Mouse (Mus musculus): ENCODE results near the gene Nme4. TPM values are rescaled to one million over a fixed set of nuclear protein-coding genes. Genes with fewer than 3 reads are reported as not detected.
"Not testable (repeated sequence)": the region's sequence is repeated elsewhere in the genome, so short reads cannot be mapped to it uniquely, and the experiment has no call there.

Nme4 gene
- polyA plus RNA-seq, 1 experiment from 2014 or later = 96.4 TPM

- ATAC-seq (ENCODE audit: insufficient read depth) (no peak), DNase-seq (no peak)
- TF ChIP-seq CTCF (IDR thresholded peaks at IDR 0.05; ENCODE audit: low read depth) = no peak
- peaks cover 9% of the 10 kb centered on the region; the same call in 1 of the 2 replicates for H3K27me3 ChIP-seq (ENCODE audit: insufficient read depth, low read length)
- no peak overlapping the region for H3K9ac ChIP-seq
- peaks cover 19% of the 10 kb centered on the region; the same call in 1 of the 2 replicates for H3K36me3 ChIP-seq (ENCODE audit: insufficient read depth)
- H3K4me3 ChIP-seq (ENCODE audit: low read depth, low read length) = no peak overlapping the region
- 49% methylated on average over 5 of the region's 5 CpGs for WGBS
- no peaks in the 10 kb centered on the region for H3K9me3 ChIP-seq (ENCODE audit: low read depth, low read length)
- no peak overlapping the region for H3K27ac ChIP-seq (ENCODE audit: low read depth)
- 0 out of 2 replicates have a peak, but pooled peaks cover 6% of the 10 kb centered on the region for H3K4me1 ChIP-seq (ENCODE audit: insufficient read depth)
- no peak overlapping the region for H3K4me2 ChIP-seq
Observed at GRCm38 (mm10) chr17:26122431-26123140, 27.2 kb upstream of the Nme4 start.

GRCm38 (mm10) chr17:26119766-26120710 is 24.6 kb upstream of the Nme4 start:
- no peaks in the 10 kb centered on the region for H3K9me3 ChIP-seq (ENCODE audit: low read depth, low read length)
- H3K36me3 ChIP-seq (ENCODE audit: insufficient read depth) = no peaks in the 10 kb centered on the region
- H3K9ac ChIP-seq = no peak overlapping the region
- no peak overlapping the region for H3K27ac ChIP-seq (ENCODE audit: low read depth)
- H3K27me3 ChIP-seq (ENCODE audit: insufficient read depth, low read length) = peaks cover 26% of the 10 kb centered on the region
- WGBS = 41% methylated on average over 33 of the region's 33 CpGs
- H3K4me1 ChIP-seq (ENCODE audit: insufficient read depth) = 0 out of 2 replicates have a peak, but pooled peaks cover 6% of the 10 kb centered on the region
- ATAC-seq (ENCODE audit: insufficient read depth) = peak; percentile 57
- 0 out of 2 replicates have a peak overlapping the region, but pooled peaks have one; percentile 15 for H3K4me2 ChIP-seq
- DNase-seq = peak; percentile 85
- no peak overlapping the region for H3K4me3 ChIP-seq (ENCODE audit: low read depth, low read length)
- TF ChIP-seq CTCF (IDR thresholded peaks at IDR 0.05; ENCODE audit: low read depth) = peak; percentile 89

- H3K9ac ChIP-seq = no peak overlapping the region
- H3K27ac ChIP-seq (ENCODE audit: low read depth) = no peak overlapping the region
- H3K4me3 ChIP-seq (ENCODE audit: low read depth, low read length) = no peak overlapping the region
- 75% methylated on average over 17 of the region's 17 CpGs for WGBS
- no peak overlapping the region for H3K4me2 ChIP-seq
- no peaks in the 10 kb centered on the region for H3K9me3 ChIP-seq (ENCODE audit: low read depth, low read length)
- H3K36me3 ChIP-seq (ENCODE audit: insufficient read depth) = no peaks in the 10 kb centered on the region
- DNase-seq = no peak
- peaks cover 59% of the 10 kb centered on the region for H3K27me3 ChIP-seq (ENCODE audit: insufficient read depth, low read length)
- no peak for ATAC-seq (ENCODE audit: insufficient read depth)
- no peaks in the 10 kb centered on the region for H3K4me1 ChIP-seq (ENCODE audit: insufficient read depth)
- no peak for TF ChIP-seq CTCF (IDR thresholded peaks at IDR 0.05; ENCODE audit: low read depth)
Observed at GRCm38 (mm10) chr17:26116503-26117258, 21.3 kb upstream of the Nme4 start.

- TF ChIP-seq CTCF (IDR thresholded peaks at IDR 0.05; ENCODE audit: low read depth) = no peak
- Histone ChIP-seq H3K4me1 (ENCODE audit: insufficient read depth) (no peaks in the 10 kb centered on the region), H3K4me3 (ENCODE audit: low read depth, low read length) (no peak overlapping the region), H3K4me2 (no peak overlapping the region), H3K27me3 (ENCODE audit: insufficient read depth, low read length) (peaks cover 65% of the 10 kb centered on the region), H3K36me3 (ENCODE audit: insufficient read depth) (no peaks in the 10 kb centered on the region), H3K9ac (no peak overlapping the region), H3K9me3 (ENCODE audit: low read depth, low read length) (no peaks in the 10 kb centered on the region), H3K27ac (ENCODE audit: low read depth) (no peak overlapping the region)
- ATAC-seq (ENCODE audit: insufficient read depth) (no peak), DNase-seq (no peak)
- WGBS = 53% methylated on average over 3 of the region's 3 CpGs
Observed at GRCm38 (mm10) chr17:26115956-26116487, 20.6 kb upstream of the Nme4 start.

- H3K4me3 ChIP-seq (ENCODE audit: low read depth, low read length) = no peak overlapping the region
- DNase-seq (no peak), ATAC-seq (ENCODE audit: insufficient read depth) (no peak)
- no peaks in the 10 kb centered on the region for H3K4me1 ChIP-seq (ENCODE audit: insufficient read depth)
- no peak overlapping the region for H3K9ac ChIP-seq
- TF ChIP-seq CTCF (IDR thresholded peaks at IDR 0.05; ENCODE audit: low read depth) = no peak
- H3K9me3 ChIP-seq (ENCODE audit: low read depth, low read length) = no peaks in the 10 kb centered on the region
- WGBS = 82% methylated on average over 7 of the region's 7 CpGs
- no peak overlapping the region for H3K4me2 ChIP-seq
- no peak overlapping the region for H3K27ac ChIP-seq (ENCODE audit: low read depth)
- H3K36me3 ChIP-seq (ENCODE audit: insufficient read depth) = no peaks in the 10 kb centered on the region
- peaks cover 72% of the 10 kb centered on the region for H3K27me3 ChIP-seq (ENCODE audit: insufficient read depth, low read length)
Observed at GRCm38 (mm10) chr17:26115205-26115898, 19.9 kb upstream of the Nme4 start.

- ATAC-seq (ENCODE audit: insufficient read depth); H3K27ac ChIP-seq (ENCODE audit: low read depth); H3K4me3 ChIP-seq (ENCODE audit: low read depth, low read length); H3K4me1 ChIP-seq (ENCODE audit: insufficient read depth); H3K9me3 ChIP-seq (ENCODE audit: low read depth, low read length); H3K4me2 ChIP-seq; H3K36me3 ChIP-seq (ENCODE audit: insufficient read depth); DNase-seq; H3K9ac ChIP-seq: not testable (repeated sequence)
- peaks cover 75% of the 10 kb centered on the region for H3K27me3 ChIP-seq (ENCODE audit: insufficient read depth, low read length)
- 61% methylated on average over 7 of the region's 7 CpGs for WGBS
Observed at GRCm38 (mm10) chr17:26114461-26114860, 19.1 kb upstream of the Nme4 start.
